Mouse (Mus musculus): ENCODE measurements at regions not wholly inside any gene's neighbourhood (a gene's known extent, or its start where the extent isn't known, plus 50 kb on each side); places are given as distances from the start of the nearest gene placed in this dataset.

- 56% methylated on average over 3 of the region's 3 CpGs for WGBS
- no peaks in the 10 kb centered on the region for H3K27me3 ChIP-seq (ENCODE audit: control insufficient read depth, insufficient read depth, low read length)
- H3K9me3 ChIP-seq (ENCODE audit: control insufficient read depth, low read length) = no peaks in the 10 kb centered on the region
- H3K4me3 ChIP-seq (ENCODE audit: control insufficient read depth in 1 of 2, insufficient read depth in 1 of 2, low read depth in 1 of 2, low read length in 2 of 2) = no peak overlapping the region
- H3K4me2 ChIP-seq (ENCODE audit: low read length) = no peak overlapping the region
- H3K9ac ChIP-seq (ENCODE audit: low read length) = no peak overlapping the region
- H3K4me1 ChIP-seq (ENCODE audit: control insufficient read depth in 2 of 2, insufficient read depth in 2 of 2, low read length in 2 of 2) = no peaks in the 10 kb centered on the region
- H3K27ac ChIP-seq (replicated peaks in 1 of 2; ENCODE audit: control insufficient read depth in 1 of 2, insufficient read depth in 1 of 2, low read depth in 2 of 2, low read length in 2 of 2) = no peak overlapping the region
- no peaks in the 10 kb centered on the region for H3K36me3 ChIP-seq (ENCODE audit: control insufficient read depth, insufficient read depth, low read length)
- no peak for ATAC-seq (ENCODE audit: insufficient number of reproducible peaks, insufficient read depth, low FRiP score, low read depth)
Observed at GRCm38 (mm10) chr8:76540611-76541010, 358.6 kb upstream of the Nr3c2 start.

- H3K27me3 ChIP-seq (ENCODE audit: control insufficient read depth, insufficient read depth, low read length) = no peaks in the 10 kb centered on the region
- no peak for ATAC-seq (ENCODE audit: insufficient number of reproducible peaks, insufficient read depth, low FRiP score, low read depth)
- 81% methylated on average over 2 of the region's 2 CpGs for WGBS
Observed at GRCm38 (mm10) chr8:76551681-76552080, 347.6 kb upstream of the Nr3c2 start.

GRCm38 (mm10) chr8:76601566-76601965 lies 297.7 kb upstream of the Nr3c2 start:
- Histone ChIP-seq H3K4me1 (ENCODE audit: control insufficient read depth in 2 of 2, insufficient read depth in 2 of 2, low read length in 2 of 2) (no peaks in the 10 kb centered on the region), H3K9me3 (ENCODE audit: control insufficient read depth, low read length) (no peaks in the 10 kb centered on the region), H3K36me3 (ENCODE audit: control insufficient read depth, insufficient read depth, low read length) (no peaks in the 10 kb centered on the region), H3K4me3 (ENCODE audit: control insufficient read depth in 1 of 2, insufficient read depth in 1 of 2, low read depth in 1 of 2, low read length in 2 of 2) (no peak overlapping the region), H3K27me3 (ENCODE audit: control insufficient read depth, insufficient read depth, low read length) (no peaks in the 10 kb centered on the region), H3K27ac (replicated peaks in 1 of 2; ENCODE audit: control insufficient read depth in 1 of 2, insufficient read depth in 1 of 2, low read depth in 2 of 2, low read length in 2 of 2) (no peak overlapping the region), H3K4me2 (ENCODE audit: low read length) (no peak overlapping the region), H3K9ac (ENCODE audit: low read length) (no peak overlapping the region)
- no peak for ATAC-seq (ENCODE audit: insufficient number of reproducible peaks, insufficient read depth, low FRiP score, low read depth)
- WGBS = 54% methylated on average over 1 of the region's 1 CpGs

More at GRCm38 (mm10) chr8:76551681-76552080, 347.6 kb upstream of the Nr3c2 start:
- Histone ChIP-seq H3K4me2 (ENCODE audit: low read length) (no peak overlapping the region), H3K4me3 (ENCODE audit: control insufficient read depth in 1 of 2, insufficient read depth in 1 of 2, low read depth in 1 of 2, low read length in 2 of 2) (no peak overlapping the region), H3K27ac (replicated peaks in 1 of 2; ENCODE audit: control insufficient read depth in 1 of 2, insufficient read depth in 1 of 2, low read depth in 2 of 2, low read length in 2 of 2) (no peak overlapping the region), H3K36me3 (ENCODE audit: control insufficient read depth, insufficient read depth, low read length) (no peaks in the 10 kb centered on the region), H3K4me1 (ENCODE audit: control insufficient read depth in 2 of 2, insufficient read depth in 2 of 2, low read length in 2 of 2) (no peaks in the 10 kb centered on the region), H3K9ac (ENCODE audit: low read length) (no peak overlapping the region), H3K9me3 (ENCODE audit: control insufficient read depth, low read length) (no peaks in the 10 kb centered on the region)

GRCm38 (mm10) chr8:76618721-76619120 lies 280.5 kb upstream of the Nr3c2 start:
- 75% methylated on average over 2 of the region's 2 CpGs for WGBS
- H3K9me3 ChIP-seq (ENCODE audit: control insufficient read depth, low read length) = no peaks in the 10 kb centered on the region
- no peaks in the 10 kb centered on the region for H3K4me1 ChIP-seq (ENCODE audit: control insufficient read depth in 2 of 2, insufficient read depth in 2 of 2, low read length in 2 of 2)
- H3K9ac ChIP-seq (ENCODE audit: low read length) = no peak overlapping the region
- no peaks in the 10 kb centered on the region for H3K36me3 ChIP-seq (ENCODE audit: control insufficient read depth, insufficient read depth, low read length)
- no peak overlapping the region for H3K27ac ChIP-seq (replicated peaks in 1 of 2; ENCODE audit: control insufficient read depth in 1 of 2, insufficient read depth in 1 of 2, low read depth in 2 of 2, low read length in 2 of 2)
- ATAC-seq (ENCODE audit: insufficient number of reproducible peaks, insufficient read depth, low FRiP score, low read depth) = no peak
- H3K4me2 ChIP-seq (ENCODE audit: low read length) = no peak overlapping the region
- H3K4me3 ChIP-seq (ENCODE audit: control insufficient read depth in 1 of 2, insufficient read depth in 1 of 2, low read depth in 1 of 2, low read length in 2 of 2) = no peak overlapping the region
- no peaks in the 10 kb centered on the region for H3K27me3 ChIP-seq (ENCODE audit: control insufficient read depth, insufficient read depth, low read length)

GRCm38 (mm10) chr8:76620853-76621252 lies 278.4 kb upstream of the Nr3c2 start:
- Histone ChIP-seq H3K36me3 (ENCODE audit: control insufficient read depth, insufficient read depth, low read length) (no peaks in the 10 kb centered on the region), H3K4me1 (ENCODE audit: control insufficient read depth in 2 of 2, insufficient read depth in 2 of 2, low read length in 2 of 2) (no peaks in the 10 kb centered on the region), H3K27ac (replicated peaks in 1 of 2; ENCODE audit: control insufficient read depth in 1 of 2, insufficient read depth in 1 of 2, low read depth in 2 of 2, low read length in 2 of 2) (no peak overlapping the region), H3K4me2 (ENCODE audit: low read length) (no peak overlapping the region), H3K9ac (ENCODE audit: low read length) (no peak overlapping the region), H3K9me3 (ENCODE audit: control insufficient read depth, low read length) (no peaks in the 10 kb centered on the region), H3K27me3 (ENCODE audit: control insufficient read depth, insufficient read depth, low read length) (no peaks in the 10 kb centered on the region), H3K4me3 (ENCODE audit: control insufficient read depth in 1 of 2, insufficient read depth in 1 of 2, low read depth in 1 of 2, low read length in 2 of 2) (no peak overlapping the region)
- no peak for ATAC-seq (ENCODE audit: insufficient number of reproducible peaks, insufficient read depth, low FRiP score, low read depth)
- 87% methylated on average over 3 of the region's 3 CpGs for WGBS

- H3K4me3 ChIP-seq (ENCODE audit: control insufficient read depth in 1 of 2, insufficient read depth in 1 of 2, low read depth in 1 of 2, low read length in 2 of 2) = no peak overlapping the region
- no peak overlapping the region for H3K27ac ChIP-seq (replicated peaks in 1 of 2; ENCODE audit: control insufficient read depth in 1 of 2, insufficient read depth in 1 of 2, low read depth in 2 of 2, low read length in 2 of 2)
- 62% methylated on average over 1 of the region's 1 CpGs for WGBS
- no peaks in the 10 kb centered on the region for H3K9me3 ChIP-seq (ENCODE audit: control insufficient read depth, low read length)
- H3K4me1 ChIP-seq (ENCODE audit: control insufficient read depth in 2 of 2, insufficient read depth in 2 of 2, low read length in 2 of 2) = no peaks in the 10 kb centered on the region
- H3K9ac ChIP-seq (ENCODE audit: low read length) = no peak overlapping the region
- no peaks in the 10 kb centered on the region for H3K27me3 ChIP-seq (ENCODE audit: control insufficient read depth, insufficient read depth, low read length)
- H3K36me3 ChIP-seq (ENCODE audit: control insufficient read depth, insufficient read depth, low read length) = no peaks in the 10 kb centered on the region
- no peak for ATAC-seq (ENCODE audit: insufficient number of reproducible peaks, insufficient read depth, low FRiP score, low read depth)
- no peak overlapping the region for H3K4me2 ChIP-seq (ENCODE audit: low read length)
Observed at GRCm38 (mm10) chr8:76633086-76633485, 266.2 kb upstream of the Nr3c2 start.
